Mouse (Mus musculus): ENCODE data around the gene Cacng7. TPM values are rescaled to one million over a fixed set of nuclear protein-coding genes. Genes with fewer than 3 reads are reported as not detected.

The Cacng7 gene
- polyA plus RNA-seq, 1 experiment, result 0.72 TPM

GRCm38 (mm10) chr7:3302556-3303275 is 30.0 kb upstream of the Cacng7 start:
- Histone ChIP-seq H3K27me3 (ENCODE audit: control insufficient read depth, insufficient read depth, insufficient read length) (no peaks in the 10 kb centered on the region), H3K79me2 (ENCODE audit: control insufficient read depth, insufficient read depth) (peaks cover 2% of the 10 kb centered on the region), H3K4me2 (ENCODE audit: low read depth) (peak overlapping the region; percentile 69), H3ac (ENCODE audit: control insufficient read depth, insufficient read length) (no peak overlapping the region), H3K36me3 (ENCODE audit: control insufficient read depth, insufficient read depth) (peaks cover 21% of the 10 kb centered on the region), H3K4me3 (no peak overlapping the region)
- TF ChIP-seq TCF12 (IDR thresholded peaks at IDR 0.05; ENCODE audit: insufficient read depth, poor library complexity, severe bottlenecking) (no peak), MYOG (IDR thresholded peaks at IDR 0.05; ENCODE audit: control insufficient read depth in 1 of 3, insufficient read depth in 1 of 3, insufficient read length in 2 of 3, low read depth in 2 of 3) (no peak), POLR2AphosphoS2 (IDR thresholded peaks at IDR 0.05; ENCODE audit: insufficient read length, low read depth) (no peak), SRF (IDR thresholded peaks at IDR 0.05; ENCODE audit: control insufficient read depth, insufficient read length, low read depth) (no peak), USF1 (IDR thresholded peaks at IDR 0.05; ENCODE audit: low read depth) (no peak), MAX (IDR thresholded peaks at IDR 0.05; ENCODE audit: low read depth) (no peak), TCF3 (IDR thresholded peaks at IDR 0.05; ENCODE audit: insufficient read length, low read depth) (no peak), POLR2A (IDR thresholded peaks at IDR 0.05; ENCODE audit: insufficient read length, low read depth) (no peak), REST (IDR thresholded peaks at IDR 0.05; ENCODE audit: insufficient read depth, insufficient read length) (no peak), MYOD1 (IDR thresholded peaks at IDR 0.05; ENCODE audit: control insufficient read depth in 1 of 3, insufficient read length in 2 of 3, low read depth in 2 of 3) (no peak), E2F4 (IDR thresholded peaks at IDR 0.05; ENCODE audit: insufficient read depth) (no peak), CEBPB (IDR thresholded peaks at IDR 0.05; ENCODE audit: insufficient read depth, poor library complexity, severe bottlenecking) (no peak)

- Histone ChIP-seq H3ac (ENCODE audit: control insufficient read depth, insufficient read length) (no peak overlapping the region), H3K36me3 (ENCODE audit: control insufficient read depth, insufficient read depth) (peaks cover 15% of the 10 kb centered on the region), H3K4me3 (no peak overlapping the region), H3K4me2 (ENCODE audit: low read depth) (peak overlapping the region; percentile 69), H3K79me2 (ENCODE audit: control insufficient read depth, insufficient read depth) (no peaks in the 10 kb centered on the region), H3K27me3 (ENCODE audit: control insufficient read depth, insufficient read depth, insufficient read length) (no peaks in the 10 kb centered on the region)
- TF ChIP-seq POLR2AphosphoS2 (IDR thresholded peaks at IDR 0.05; ENCODE audit: insufficient read length, low read depth) (peak; percentile 10), MAX (IDR thresholded peaks at IDR 0.05; ENCODE audit: low read depth) (no peak)
Measured at GRCm38 (mm10) chr7:3303276-3303781, 29.4 kb upstream of the Cacng7 start.

DNA sequence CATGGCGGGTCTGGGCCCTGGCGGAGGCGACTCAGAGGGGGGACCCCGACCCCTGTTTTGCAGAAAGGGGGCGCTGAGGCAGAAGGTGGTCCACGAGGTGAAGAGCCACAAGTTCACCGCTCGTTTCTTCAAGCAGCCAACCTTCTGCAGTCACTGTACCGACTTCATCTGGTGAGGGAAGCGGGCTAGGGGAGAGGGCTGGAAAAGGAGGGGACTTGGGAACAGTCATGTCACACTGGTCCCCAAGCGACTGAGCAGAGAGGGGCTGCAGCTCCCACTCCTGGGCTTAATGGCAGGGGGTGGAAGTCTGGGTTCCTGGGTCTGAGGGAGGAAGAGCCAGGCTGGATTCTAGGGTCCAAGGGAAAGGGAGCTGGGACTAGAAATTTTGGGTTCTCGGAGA is 29.0 kb upstream of the Cacng7 start:
- Histone ChIP-seq H3K4me3 (no peak overlapping the region), H3ac (ENCODE audit: control insufficient read depth, insufficient read length) (no peak overlapping the region), H3K79me2 (ENCODE audit: control insufficient read depth, insufficient read depth) (no peaks in the 10 kb centered on the region), H3K36me3 (ENCODE audit: control insufficient read depth, insufficient read depth) (peaks cover 10% of the 10 kb centered on the region), H3K27me3 (ENCODE audit: control insufficient read depth, insufficient read depth, insufficient read length) (no peaks in the 10 kb centered on the region), H3K4me2 (ENCODE audit: low read depth) (no peak overlapping the region)
- no peak for TF ChIP-seq USF1 (IDR thresholded peaks at IDR 0.05; ENCODE audit: low read depth)
- TF ChIP-seq MAX (IDR thresholded peaks at IDR 0.05; ENCODE audit: low read depth), result no peak
- TF ChIP-seq E2F4 (IDR thresholded peaks at IDR 0.05; ENCODE audit: insufficient read depth), result no peak
- TF ChIP-seq TCF3 (IDR thresholded peaks at IDR 0.05; ENCODE audit: insufficient read length, low read depth), result no peak
- no peak for TF ChIP-seq POLR2AphosphoS2 (IDR thresholded peaks at IDR 0.05; ENCODE audit: insufficient read length, low read depth)
- no peak for TF ChIP-seq MYOG (IDR thresholded peaks at IDR 0.05; ENCODE audit: control insufficient read depth in 1 of 3, insufficient read depth in 1 of 3, insufficient read length in 2 of 3, low read depth in 2 of 3)
- no peak for TF ChIP-seq MYOD1 (IDR thresholded peaks at IDR 0.05; ENCODE audit: control insufficient read depth in 1 of 3, insufficient read length in 2 of 3, low read depth in 2 of 3)
- TF ChIP-seq SRF (IDR thresholded peaks at IDR 0.05; ENCODE audit: control insufficient read depth, insufficient read length, low read depth), result no peak
- no peak for TF ChIP-seq CEBPB (IDR thresholded peaks at IDR 0.05; ENCODE audit: insufficient read depth, poor library complexity, severe bottlenecking)

DNA sequence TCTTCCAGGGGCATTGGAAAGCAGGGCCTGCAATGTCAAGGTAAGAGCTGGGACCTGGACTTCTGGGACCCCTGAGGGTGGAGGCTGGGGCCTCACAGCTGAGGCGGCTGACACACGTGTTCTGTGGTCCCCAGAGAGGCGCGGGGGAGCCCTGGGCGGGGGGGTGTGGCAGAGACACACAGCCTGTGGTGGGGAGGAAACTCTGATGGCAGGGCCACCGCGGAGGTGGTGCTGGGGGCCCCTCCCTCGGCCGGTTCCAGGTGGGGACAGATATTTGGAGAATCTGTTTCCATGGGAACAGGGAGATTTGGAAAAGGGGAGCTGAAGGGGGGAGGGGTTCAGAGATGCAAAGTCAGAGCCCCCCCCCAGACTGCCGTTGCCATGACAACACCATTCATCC is 28.5 kb upstream of the Cacng7 start:
- Histone ChIP-seq H3K27me3 (ENCODE audit: control insufficient read depth, insufficient read depth, insufficient read length) (no peaks in the 10 kb centered on the region), H3K4me3 (no peak overlapping the region), H3K4me2 (ENCODE audit: low read depth) (no peak overlapping the region), H3K36me3 (ENCODE audit: control insufficient read depth, insufficient read depth) (peaks cover 9% of the 10 kb centered on the region), H3ac (ENCODE audit: control insufficient read depth, insufficient read length) (no peak overlapping the region), H3K79me2 (ENCODE audit: control insufficient read depth, insufficient read depth) (no peaks in the 10 kb centered on the region)
- TF ChIP-seq E2F4 (IDR thresholded peaks at IDR 0.05; ENCODE audit: insufficient read depth) (no peak), POLR2AphosphoS2 (IDR thresholded peaks at IDR 0.05; ENCODE audit: insufficient read length, low read depth) (no peak), CEBPB (IDR thresholded peaks at IDR 0.05; ENCODE audit: insufficient read depth, poor library complexity, severe bottlenecking) (no peak), POLR2A (IDR thresholded peaks at IDR 0.05; ENCODE audit: insufficient read length, low read depth) (no peak), MYOD1 (IDR thresholded peaks at IDR 0.05; ENCODE audit: control insufficient read depth in 1 of 3, insufficient read length in 2 of 3, low read depth in 2 of 3) (no peak), MAX (IDR thresholded peaks at IDR 0.05; ENCODE audit: low read depth) (no peak), USF1 (IDR thresholded peaks at IDR 0.05; ENCODE audit: low read depth) (no peak), REST (IDR thresholded peaks at IDR 0.05; ENCODE audit: insufficient read depth, insufficient read length) (no peak), SRF (IDR thresholded peaks at IDR 0.05; ENCODE audit: control insufficient read depth, insufficient read length, low read depth) (no peak), MYOG (IDR thresholded peaks at IDR 0.05; ENCODE audit: control insufficient read depth in 1 of 3, insufficient read depth in 1 of 3, insufficient read length in 2 of 3, low read depth in 2 of 3) (no peak), TCF3 (IDR thresholded peaks at IDR 0.05; ENCODE audit: insufficient read length, low read depth) (no peak), TCF12 (IDR thresholded peaks at IDR 0.05; ENCODE audit: insufficient read depth, poor library complexity, severe bottlenecking) (no peak)

DNA sequence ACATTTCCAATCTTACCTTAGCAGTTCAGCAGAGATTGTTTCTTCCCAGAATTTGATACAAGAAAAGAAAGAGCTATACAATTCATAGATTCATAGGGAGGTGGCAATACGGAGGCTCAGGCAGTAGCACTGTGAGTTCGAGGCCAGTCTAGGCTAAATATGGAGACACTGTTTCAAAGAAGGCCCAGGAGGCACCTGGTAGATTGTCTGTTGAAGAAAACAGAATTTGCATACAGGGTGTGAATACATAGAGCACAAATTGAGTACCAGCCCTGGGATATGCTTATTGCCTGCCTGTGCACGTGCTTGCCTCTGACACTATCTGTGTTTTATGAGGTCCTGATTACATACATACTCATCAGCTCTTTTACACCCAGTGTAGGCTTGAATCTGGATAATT is 26.4 kb upstream of the Cacng7 start:
- Histone ChIP-seq H3K79me2 (ENCODE audit: control insufficient read depth, insufficient read depth) (no peaks in the 10 kb centered on the region), H3K36me3 (ENCODE audit: control insufficient read depth, insufficient read depth) (no peaks in the 10 kb centered on the region), H3K4me3 (no peak overlapping the region), H3K4me2 (ENCODE audit: low read depth) (no peak overlapping the region), H3K27me3 (ENCODE audit: control insufficient read depth, insufficient read depth, insufficient read length) (no peaks in the 10 kb centered on the region), H3ac (ENCODE audit: control insufficient read depth, insufficient read length) (no peak overlapping the region)
- TF ChIP-seq CEBPB (IDR thresholded peaks at IDR 0.05; ENCODE audit: insufficient read depth, poor library complexity, severe bottlenecking) (no peak), E2F4 (IDR thresholded peaks at IDR 0.05; ENCODE audit: insufficient read depth) (no peak), MYOD1 (IDR thresholded peaks at IDR 0.05; ENCODE audit: control insufficient read depth in 1 of 3, insufficient read length in 2 of 3, low read depth in 2 of 3) (no peak), POLR2A (IDR thresholded peaks at IDR 0.05; ENCODE audit: insufficient read length, low read depth) (no peak), MAX (IDR thresholded peaks at IDR 0.05; ENCODE audit: low read depth) (no peak), REST (IDR thresholded peaks at IDR 0.05; ENCODE audit: insufficient read depth, insufficient read length) (no peak), TCF3 (IDR thresholded peaks at IDR 0.05; ENCODE audit: insufficient read length, low read depth) (no peak)
